Mouse (Mus musculus) cerebellum, postnatal 36 days (tissue): ENCODE results near the gene Otud6a.
A peak's percentile ranks its signal among the peaks of the same experiment; 100 is the strongest.
"Not testable (repeated sequence)": the region's sequence is repeated elsewhere in the genome, so short reads cannot be mapped to it uniquely, and the experiment has no call there.

ENCODE experiments used
- DNase-seq, 2 experiments: peaks; one replicate each; pipeline ENCODE4 v3.0.0; 2021 to 2022; ENCODE audit warnings: mixed read lengths in 2 of 2

Gene Otud6a

GRCm38 (mm10) chrX:100428693-100429092, at the start of gene Otud6a:
Gene Otud6a (plus strand): TSS chrX:100429013.
- no peak for DNase-seq

DNA sequence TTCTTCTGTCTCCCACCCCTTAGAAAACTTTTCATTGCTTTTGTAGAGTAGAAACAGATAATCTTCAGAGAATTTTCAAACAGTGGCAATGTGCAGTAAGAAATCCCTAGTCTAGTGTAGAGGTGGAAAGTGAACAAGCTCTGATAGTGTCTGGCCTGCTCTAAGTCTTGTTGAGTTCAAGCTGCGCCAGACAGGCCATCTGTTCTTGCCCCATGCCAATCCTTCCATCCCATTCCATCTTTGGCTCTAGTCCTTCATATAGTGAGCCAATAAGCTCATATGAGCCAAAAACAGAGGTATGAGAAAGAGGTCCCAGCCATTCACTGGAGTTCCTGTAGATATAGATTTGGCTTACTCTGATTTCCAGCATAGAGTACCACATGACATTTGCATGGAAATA, 38.9 kb upstream of the Otud6a start:
- DNase-seq: peak; percentile 40

DNA sequence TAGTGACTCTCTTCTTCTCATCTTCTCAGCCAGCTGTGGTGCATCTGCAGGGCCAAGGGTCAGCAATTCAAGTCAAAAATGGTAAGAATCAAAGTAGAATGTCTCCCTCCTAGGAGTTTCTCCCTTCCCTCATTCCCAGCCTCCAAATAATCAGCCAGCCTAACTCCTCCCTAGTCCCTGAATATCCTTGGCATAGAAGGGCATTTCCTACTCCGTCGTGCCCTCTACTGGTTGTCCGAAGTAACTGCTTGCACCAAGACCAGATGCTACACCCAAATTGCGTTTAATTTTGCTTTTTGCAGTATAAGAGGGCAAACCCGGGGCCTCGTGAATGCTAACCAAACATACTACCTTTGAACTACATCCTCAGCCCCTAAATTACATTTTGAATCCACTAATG, 36.5 kb upstream of the Otud6a start:
- DNase-seq: peak; percentile 19 to 25

DNA sequence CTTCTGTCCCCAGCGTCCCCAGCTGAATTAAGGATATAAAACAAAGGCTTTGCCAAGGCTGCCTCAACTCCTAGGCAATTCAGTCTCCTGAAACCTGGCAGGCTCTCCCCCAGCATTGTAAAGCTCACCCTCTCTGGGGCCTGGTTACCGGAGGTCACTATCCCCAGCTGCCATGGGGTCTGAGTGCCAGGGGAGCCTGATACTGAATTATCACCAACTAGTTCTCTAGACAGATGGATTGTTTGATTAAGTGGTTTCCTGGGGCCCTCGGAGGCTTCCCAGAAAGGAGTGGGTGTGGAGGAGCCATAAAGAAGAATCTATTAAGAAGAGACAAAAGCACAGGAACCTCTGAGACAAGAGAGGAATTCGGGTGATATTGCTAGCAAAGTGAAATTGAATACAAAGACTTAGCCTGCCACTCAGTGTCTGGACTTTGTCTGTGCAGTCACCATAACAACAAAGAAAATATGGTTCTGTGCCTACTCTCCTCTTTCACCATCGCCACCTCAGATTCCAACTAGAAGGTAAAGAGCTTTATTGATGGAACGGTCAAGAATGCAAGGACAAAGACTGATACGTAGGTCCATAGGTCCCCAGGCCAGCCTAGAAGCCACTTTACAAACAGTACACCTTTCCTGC, 34.5 kb upstream of the Otud6a start:
- DNase-seq: no peak

DNA sequence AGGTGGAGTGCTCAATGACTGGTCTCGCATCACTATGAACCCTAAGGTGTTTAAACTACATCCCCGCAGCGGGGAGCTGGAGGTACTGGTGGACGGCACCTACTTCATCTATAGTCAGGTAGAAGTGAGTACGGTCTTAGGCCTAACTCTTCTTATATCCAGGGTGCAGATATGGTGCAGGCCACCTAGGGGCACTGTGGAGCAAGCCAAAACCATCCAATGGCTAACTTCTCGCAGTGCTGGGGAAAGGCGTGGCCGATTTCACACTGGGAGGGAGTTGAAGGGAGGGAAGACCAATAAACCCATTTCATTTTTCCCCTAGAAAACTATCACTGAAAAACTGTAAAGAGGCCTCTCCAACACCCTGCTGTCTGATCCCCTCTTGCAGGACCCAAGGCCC, 33.8 kb upstream of the Otud6a start:
- no peak for DNase-seq

DNA sequence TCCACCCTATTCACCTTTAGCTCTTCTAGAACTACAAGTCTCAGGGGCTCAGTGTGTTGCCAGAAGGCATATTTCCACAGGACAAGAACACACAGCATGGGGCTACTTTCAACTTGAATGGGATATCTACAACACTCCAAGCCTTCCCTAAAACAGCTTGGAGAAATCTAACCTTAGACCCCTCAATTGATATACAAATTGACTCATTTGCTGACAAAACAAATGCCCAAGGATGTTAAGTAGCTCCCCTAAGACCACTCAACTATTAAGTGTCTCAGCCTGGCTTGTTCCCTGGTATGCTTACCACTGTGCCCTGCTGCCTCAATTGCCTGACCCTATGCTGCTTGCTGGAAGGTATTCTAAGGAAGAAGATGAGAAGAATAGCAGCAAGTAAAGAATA, 27.9 kb upstream of the Otud6a start:
- DNase-seq: no peak

- no peak for DNase-seq
Observed at GRCm38 (mm10) chrX:100401657-100402056, 27.2 kb upstream of the Otud6a start.

- DNase-seq: no peak
Observed at GRCm38 (mm10) chrX:100409245-100409644, 19.6 kb upstream of the Otud6a start.

DNA sequence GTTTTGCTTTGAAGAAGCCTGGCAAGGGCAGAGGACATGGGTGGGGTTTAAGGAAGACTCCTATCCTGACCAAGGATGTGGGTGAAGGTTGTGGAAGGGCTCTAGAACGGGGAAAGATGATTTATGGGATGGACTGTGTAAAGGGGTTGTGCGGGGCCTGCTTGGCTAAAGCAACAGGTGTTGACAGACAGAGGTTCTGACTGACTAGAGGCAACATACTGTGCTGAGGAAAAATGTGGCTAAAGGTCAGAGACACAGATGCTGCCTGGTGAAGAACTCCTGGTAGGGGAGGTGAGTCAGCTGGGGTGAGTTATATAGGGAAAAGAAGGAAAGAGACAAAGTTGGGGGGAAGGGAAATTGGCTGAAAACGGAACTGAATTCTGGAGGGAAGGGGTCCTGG, 3.5 kb downstream of the Otud6a start:
- DNase-seq: no peak

- not testable (repeated sequence) for DNase-seq
Observed at GRCm38 (mm10) chrX:100442617-100443016, 13.8 kb downstream of the Otud6a start, which contains the start of gene Awat2. Gene Awat2 (minus strand): TSS chrX:100442717.

- DNase-seq: no peak
Observed at GRCm38 (mm10) chrX:100443532-100443931, 14.7 kb downstream of the Otud6a start.

DNA sequence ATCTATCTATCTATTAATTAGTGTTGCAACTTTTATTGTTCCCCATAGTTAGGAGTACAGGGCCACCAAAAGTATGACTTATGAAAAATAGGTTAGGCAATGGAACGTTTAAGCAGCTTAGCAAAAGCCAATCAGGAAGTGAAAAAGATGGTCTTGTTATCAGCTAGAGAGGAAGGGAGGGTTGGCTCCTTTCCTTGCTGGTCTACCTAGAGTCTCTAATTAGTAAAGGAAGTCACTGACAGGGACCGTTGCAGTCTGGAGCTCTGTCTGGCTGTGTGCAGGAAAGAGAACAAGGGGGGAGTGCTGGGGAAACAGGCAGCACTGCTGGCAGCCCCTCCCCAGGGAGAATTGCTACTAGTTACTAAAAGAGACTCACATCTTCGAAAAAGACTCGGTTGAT, 39.2 kb downstream of the Otud6a start:
- no peak for DNase-seq

- DNase-seq: no peak
Observed at GRCm38 (mm10) chrX:100470126-100470525, 41.3 kb downstream of the Otud6a start.

DNA sequence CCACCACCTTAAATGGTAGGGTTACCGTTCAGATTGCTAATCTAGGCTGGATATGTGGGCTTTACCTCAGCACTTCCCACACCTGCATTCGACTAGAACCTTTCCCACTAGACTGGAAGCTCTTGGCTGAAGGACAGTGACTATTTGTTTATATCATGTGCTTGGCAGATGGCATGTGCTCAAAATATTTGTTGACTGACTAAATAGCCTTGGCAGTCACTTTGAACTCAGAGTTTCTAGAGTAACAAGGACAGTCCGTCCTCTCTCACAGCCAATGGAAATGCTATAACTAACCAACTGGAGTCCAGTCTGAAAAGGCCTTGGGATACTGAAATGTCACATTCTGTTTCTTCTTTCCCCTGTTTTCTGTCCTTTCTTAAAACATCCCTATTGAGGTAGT, 42.7 kb downstream of the Otud6a start:
- no peak for DNase-seq

- DNase-seq: no peak
Observed at GRCm38 (mm10) chrX:100475569-100476223, 46.9 kb downstream of the Otud6a start.
